Mouse (Mus musculus) lung, adult 2 months (tissue): Measurements from ENCODE around the gene Meiob.

Experiments
- CTCF ChIP-seq: fragments of 200-500 bp; IDR thresholded peaks from 2 replicates; pipeline ENCODE4 v1.5.1; 2011; ENCODE audit warnings: mild to moderate bottlenecking, low read length, control low read depth; ENCODE audit not compliant: insufficient read depth
- POLR2A ChIP-seq: fragments of 200-500 bp; IDR thresholded peaks from 2 replicates; pipeline ENCODE4 v1.6.1; 2011; ENCODE audit warnings: low read depth, mild to moderate bottlenecking, control low read depth, low read length, borderline replicate concordance; ENCODE audit errors: extremely low read depth

DNA sequence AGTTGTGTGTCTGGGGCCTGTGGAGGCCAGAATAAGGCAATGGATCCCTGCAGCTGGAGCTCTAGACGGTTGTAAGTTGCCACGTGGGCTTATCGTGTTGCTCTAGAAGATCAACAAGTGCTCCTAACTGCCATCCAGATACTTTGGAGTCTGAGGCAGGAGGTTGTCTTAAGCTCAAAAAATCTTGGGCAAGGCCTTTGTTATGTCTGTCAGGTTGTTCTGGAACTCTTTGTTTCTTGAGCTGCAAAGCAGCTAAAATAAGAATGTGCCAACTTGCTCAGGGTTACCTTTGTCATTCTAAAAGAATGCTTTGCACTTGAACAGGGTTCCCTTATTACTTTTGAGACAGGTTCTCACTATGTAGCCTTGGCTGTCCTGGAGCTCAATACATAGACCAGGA lies 7.1 kb downstream of the Meiob start:
- no peak for TF ChIP-seq POLR2A
- TF ChIP-seq CTCF: no peak
